Mouse (Mus musculus) ES-E14 (cell line): Measurements from ENCODE around the gene Scgb1a1. TPM values are rescaled to one million over a fixed set of nuclear protein-coding genes. Genes with fewer than 3 reads are reported as not detected.
A peak's percentile ranks its signal among the peaks of the same experiment; 100 is the strongest.

Source experiments
- DNase-seq: peaks from one replicate; pipeline ENCODE4 v3.0.0-alpha.2; 2013; ENCODE audit warnings: low read depth, low spot score
- H3K27ac ChIP-seq: 2 replicates; pipeline ENCODE4 v1.5.1; 2012; ENCODE audit warnings: low read depth, mild to moderate bottlenecking, low read length, moderate library complexity, mixed read lengths; ENCODE audit not compliant: poor library complexity, insufficient read depth, severe bottlenecking
- H3K36me3 ChIP-seq: 2 replicates; pipeline ENCODE4 v1.6.1; 2012; ENCODE audit warnings: mild to moderate bottlenecking, low read length, moderate library complexity, mixed read lengths; ENCODE audit not compliant: control insufficient read depth, poor library complexity, insufficient read depth, severe bottlenecking
- H3K4me1 ChIP-seq, 2 experiments: fragments of 150-350 bp in 1 of 2; sonication (generic) in 1 of 2; 2 replicates each; pipeline ENCODE4 v1.6.1; 2012; ENCODE audit warnings: low read length in 2 of 2, mild to moderate bottlenecking in 1 of 2, mixed read lengths in 1 of 2; ENCODE audit not compliant: control insufficient read depth in 2 of 2, insufficient read depth in 2 of 2, poor library complexity in 1 of 2
- H3K4me3 ChIP-seq, 2 experiments: fragments of 150-350 bp in 1 of 2; sonication (generic) in 1 of 2; 2 replicates each; pipeline ENCODE4 v1.5.1; 2012; ENCODE audit warnings: low read length in 2 of 2, low read depth in 1 of 2, mild to moderate bottlenecking in 1 of 2, mixed read lengths in 1 of 2; ENCODE audit not compliant: insufficient read depth in 1 of 2, poor library complexity in 1 of 2, severe bottlenecking in 1 of 2
- H3K9ac ChIP-seq: 2 replicates; pipeline ENCODE4 v1.6.1; 2012; ENCODE audit warnings: low read depth, mild to moderate bottlenecking, low read length, mixed read lengths; ENCODE audit not compliant: poor library complexity, insufficient read depth, severe bottlenecking
- H3K9me3 ChIP-seq: fragments of 150-350 bp; sonication (generic); 2 replicates; pipeline ENCODE4 v1.6.1; 2012; ENCODE audit warnings: low read depth, mild to moderate bottlenecking, low read length; ENCODE audit not compliant: control insufficient read depth, insufficient read depth
- CHD2 ChIP-seq: IDR thresholded peaks from 2 replicates; pipeline ENCODE4 v1.6.1; 2014; ENCODE audit warnings: mild to moderate bottlenecking, low read depth, low read length, inconsistent platforms
- HCFC1 ChIP-seq: IDR thresholded peaks from 2 replicates; pipeline ENCODE4 v1.6.1; 2012; ENCODE audit warnings: low read length, inconsistent platforms, borderline replicate concordance; ENCODE audit not compliant: insufficient read depth
- MAFK ChIP-seq: IDR thresholded peaks from 2 replicates; pipeline ENCODE4 v1.6.1; 2014; ENCODE audit warnings: mild to moderate bottlenecking, low read depth, low read length, inconsistent platforms; ENCODE audit not compliant: insufficient read depth
- ZC3H11A ChIP-seq: IDR thresholded peaks from 2 replicates; pipeline ENCODE4 v1.6.1; 2012; ENCODE audit warnings: low read depth, mild to moderate bottlenecking, inconsistent platforms, low read length, borderline replicate concordance
- ZNF384 ChIP-seq: IDR thresholded peaks from 2 replicates; pipeline ENCODE4 v1.6.1; 2012; ENCODE audit warnings: low read depth, low read length, inconsistent platforms
- in situ Hi-C, 2 experiments: fragments of 600-800 bp; cut with MboI; formaldehyde crosslinking; loops; one replicate each; pipeline ENCODE4 v1.15.1; 2025; ENCODE audit warnings: low sequenced_read_pairs in 2 of 2, inconsistent platforms in 1 of 2; ENCODE audit not compliant: unreplicated experiment in 2 of 2
- total RNA-seq: library from RNA; depleted of rRNA; stranded (reverse); fragments of 300-350 nt; gene quantifications from 2 replicates; pipeline ENCODE4 v1.2.3, GENCODE M21; 2012

Scgb1a1 gene
- total RNA-seq, 1 experiment: not detected

DNA sequence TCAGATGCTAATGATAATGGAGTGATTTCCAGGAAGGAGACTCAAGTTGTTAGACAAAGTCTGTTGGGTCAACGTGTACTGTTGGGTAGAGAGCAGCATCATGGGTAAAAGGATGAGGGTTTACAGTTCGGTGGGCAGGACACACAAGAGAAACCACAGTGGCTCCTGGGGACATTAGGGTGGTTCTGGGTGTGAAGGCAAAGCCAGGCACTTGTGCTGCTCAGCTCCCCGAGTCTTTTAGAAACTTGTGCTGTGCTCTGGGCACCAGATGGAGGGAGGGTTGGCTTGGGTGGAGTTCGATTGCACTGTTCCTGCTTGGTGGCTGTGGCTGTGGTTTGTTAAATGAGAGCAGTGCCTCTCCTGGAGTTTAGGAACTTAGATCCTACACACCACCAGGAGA, 16.2 kb upstream of the Scgb1a1 start:
- in situ Hi-C loops: no loop called here
- Histone ChIP-seq H3K9ac (no peak overlapping the region), H3K4me3 (no peak overlapping the region), H3K27ac (no peak overlapping the region), H3K9me3 (no peaks in the 10 kb centered on the region), H3K36me3 (no peaks in the 10 kb centered on the region), H3K4me1 (peaks cover 5 to 14% of the 10 kb centered on the region in 2 experiments; a peak in 1 of 4 replicates)
- no peak for TF ChIP-seq HCFC1
- no peak for TF ChIP-seq ZNF384
- no peak for TF ChIP-seq MAFK
- TF ChIP-seq CHD2: no peak
- TF ChIP-seq ZC3H11A: no peak
- no peak for DNase-seq

DNA sequence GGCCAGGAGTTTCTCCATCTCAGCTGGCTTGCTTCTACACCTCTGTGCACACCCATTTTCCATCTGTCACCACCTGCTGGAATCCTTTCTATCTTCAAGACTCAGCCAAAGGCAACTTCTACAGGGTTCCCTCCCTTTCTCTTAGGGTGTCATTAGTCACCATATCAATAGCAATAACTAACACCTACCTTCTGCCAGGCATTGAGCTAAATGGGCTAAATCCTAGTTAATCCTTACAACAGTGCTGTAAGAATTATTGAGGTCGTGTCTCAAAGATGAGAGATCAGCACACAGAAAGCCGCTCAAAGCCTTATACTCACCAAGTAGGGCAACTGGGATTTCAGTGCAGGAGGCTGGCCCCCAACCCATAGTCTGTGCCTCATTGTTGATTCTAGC, 13.3 kb upstream of the Scgb1a1 start:
- Histone ChIP-seq H3K9me3 (no peaks in the 10 kb centered on the region), H3K4me1 (no peaks in the 10 kb centered on the region; a peak in 1 of 4 replicates), H3K27ac (no peak overlapping the region), H3K36me3 (no peaks in the 10 kb centered on the region), H3K4me3 (no peak overlapping the region), H3K9ac (no peak overlapping the region)
- in situ Hi-C loops: no loop called here
- DNase-seq: no peak
- TF ChIP-seq HCFC1 (no peak), ZC3H11A (no peak), ZNF384 (no peak), CHD2 (no peak), MAFK (no peak)

- no peaks in the 10 kb centered on the region; a peak in 1 of 4 replicates for H3K4me1 ChIP-seq
- H3K27ac ChIP-seq: no peak overlapping the region
- peak overlapping the region in 1 of 2 experiments; percentile 9; a peak in 1 of 4 replicates for H3K4me3 ChIP-seq
- no peak for DNase-seq
- in situ Hi-C loops: no loop called here
- no peaks in the 10 kb centered on the region for H3K36me3 ChIP-seq
- no peaks in the 10 kb centered on the region for H3K9me3 ChIP-seq
- TF ChIP-seq ZC3H11A (no peak), MAFK (peak; percentile 97)
- H3K9ac ChIP-seq: peak overlapping the region; percentile 19; the same call in 1 of the 2 replicates
Measured at GRCm38 (mm10) chr19:9100297-9101061, 12.7 kb upstream of the Scgb1a1 start.

GRCm38 (mm10) chr19:9099751-9100150, 12.0 kb upstream of the Scgb1a1 start:
- no peaks in the 10 kb centered on the region for H3K36me3 ChIP-seq
- DNase-seq: no peak
- in situ Hi-C loops: loop anchor here (10.0 to 25.0 kb wide), 3 partner anchors 112 to 245 kb away; partner anchors contain the start of genes Lrrn4cl (in 2 of the 2), Ahnak (in 1 of the 2) and Ubxn1 (in 1 of the 2)
- H3K27ac ChIP-seq: no peak overlapping the region
- TF ChIP-seq CHD2 (no peak), ZNF384 (no peak), HCFC1 (no peak), MAFK (no peak), ZC3H11A (no peak)
- H3K9me3 ChIP-seq: no peaks in the 10 kb centered on the region
- no peaks in the 10 kb centered on the region; a peak in 1 of 4 replicates for H3K4me1 ChIP-seq
- H3K9ac ChIP-seq: no peak overlapping the region
- no peak overlapping the region for H3K4me3 ChIP-seq
